Mouse (Mus musculus) brown adipose tissue, adult 24 weeks (tissue): ENCODE results near the gene Traf5. TPM values are rescaled to one million over a fixed set of nuclear protein-coding genes. Genes with fewer than 3 reads are reported as not detected.

Experiments
- H3K27ac ChIP-seq: fragments of 200-500 bp; replicated peaks from 2 replicates; pipeline ENCODE4 v1.5.1; 2012; ENCODE audit warnings: low read depth, mild to moderate bottlenecking, low read length
- H3K4me1 ChIP-seq: fragments of 200-500 bp; 2 replicates; pipeline ENCODE4 v1.6.1; 2012; ENCODE audit warnings: low read length, mixed read lengths; ENCODE audit not compliant: control insufficient read depth, insufficient read depth, insufficient read length
- H3K4me3 ChIP-seq: fragments of 200-500 bp; 2 replicates; pipeline ENCODE4 v1.5.1; 2012; ENCODE audit warnings: low read depth, mild to moderate bottlenecking, low read length, moderate library complexity; ENCODE audit not compliant: insufficient read depth
- polyA plus RNA-seq: library from polyadenylated mRNA; stranded (reverse); fragments of >200 nt; gene quantifications from 2 replicates; pipeline ENCODE4 v1.2.4, GENCODE M21; 2012; ENCODE audit not compliant: missing spikeins, insufficient read depth, insufficient read length

The Traf5 gene
- polyA plus RNA-seq, 1 experiment: 3.1 TPM

DNA sequence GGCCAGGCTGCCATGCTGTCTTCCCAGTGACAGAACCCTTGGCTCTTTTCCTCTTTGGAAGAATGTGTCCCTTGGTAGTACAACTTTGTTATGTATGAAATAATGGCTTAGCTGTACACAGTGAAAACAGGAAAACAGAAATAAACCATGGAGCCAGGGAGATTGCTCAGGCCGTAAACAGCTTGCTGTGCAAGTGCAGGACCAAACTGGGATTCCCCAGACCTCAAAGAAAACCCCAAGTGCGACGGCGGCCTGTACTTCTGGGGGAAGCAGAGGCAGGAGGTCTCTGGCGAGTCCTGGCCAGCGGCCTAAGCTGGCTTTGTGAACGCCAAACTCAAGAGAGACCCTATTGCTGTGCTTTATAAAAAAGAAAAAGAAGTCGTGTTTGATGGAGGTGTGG, 143.8 kb downstream of the Traf5 start:
- H3K27ac ChIP-seq: no peak overlapping the region
- H3K4me1 ChIP-seq: peaks cover 25% of the 10 kb centered on the region
- no peak overlapping the region for H3K4me3 ChIP-seq

DNA sequence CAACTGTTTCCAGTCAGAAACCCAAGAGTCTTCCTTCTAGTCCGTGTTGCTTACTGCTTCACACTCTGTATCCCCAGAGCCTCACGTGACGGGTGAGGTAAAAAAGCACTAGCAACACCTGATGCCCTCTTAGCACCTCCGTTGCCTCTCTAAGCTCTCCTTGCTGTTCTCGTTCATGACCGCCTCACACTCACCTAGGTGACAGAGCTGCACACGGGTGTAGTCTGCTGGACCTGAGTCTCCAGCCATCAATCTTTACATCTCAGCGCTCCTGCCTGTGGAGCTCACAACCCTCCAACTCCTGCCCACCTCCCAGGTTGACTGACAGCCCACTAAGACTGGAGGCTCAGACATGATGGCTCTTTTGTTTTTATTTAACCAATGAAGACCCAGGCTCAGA, 144.6 kb downstream of the Traf5 start:
- Histone ChIP-seq H3K4me3 (no peak overlapping the region), H3K4me1 (peaks cover 28% of the 10 kb centered on the region), H3K27ac (no peak overlapping the region)

Other genes with a start within 250 kb of the Traf5 start
- gene Slc30a1, start 185.8 kb downstream of the Traf5 start, polyA plus RNA-seq: 4.5 and 5.8 TPM in 2 replicates
- gene Rd3, start 115.2 kb downstream of the Traf5 start, polyA plus RNA-seq: not detected in 2 replicates
- gene Rcor3, start 45.5 kb upstream of the Traf5 start, polyA plus RNA-seq: 16.6 and 19.4 TPM in 2 replicates
- not detected in 2 replicates for gene Kcnh1, start 98.2 kb upstream of the Traf5 start, polyA plus RNA-seq